Mouse (Mus musculus): ENCODE data around the gene Noxo1. TPM values are rescaled to one million over a fixed set of nuclear protein-coding genes. Genes with fewer than 3 reads are reported as not detected.
A peak's percentile ranks its signal among the peaks of the same experiment; 100 is the strongest.

Noxo1 gene
- 0.34 TPM for polyA plus RNA-seq (2012; fragmentation: generic; extraction: Trizol)
- long read RNA-seq, experiment 1, partial matches to known transcripts = 0 of 1 reads
- long read RNA-seq, experiment 1, other reads (novel, unspliced or antisense) = 0 of 1 reads
- long read RNA-seq, experiment 2, partial matches to known transcripts = 0 of 3 reads
- long read RNA-seq, experiment 2, other reads (novel, unspliced or antisense) = 1 of 3 reads

DNA sequence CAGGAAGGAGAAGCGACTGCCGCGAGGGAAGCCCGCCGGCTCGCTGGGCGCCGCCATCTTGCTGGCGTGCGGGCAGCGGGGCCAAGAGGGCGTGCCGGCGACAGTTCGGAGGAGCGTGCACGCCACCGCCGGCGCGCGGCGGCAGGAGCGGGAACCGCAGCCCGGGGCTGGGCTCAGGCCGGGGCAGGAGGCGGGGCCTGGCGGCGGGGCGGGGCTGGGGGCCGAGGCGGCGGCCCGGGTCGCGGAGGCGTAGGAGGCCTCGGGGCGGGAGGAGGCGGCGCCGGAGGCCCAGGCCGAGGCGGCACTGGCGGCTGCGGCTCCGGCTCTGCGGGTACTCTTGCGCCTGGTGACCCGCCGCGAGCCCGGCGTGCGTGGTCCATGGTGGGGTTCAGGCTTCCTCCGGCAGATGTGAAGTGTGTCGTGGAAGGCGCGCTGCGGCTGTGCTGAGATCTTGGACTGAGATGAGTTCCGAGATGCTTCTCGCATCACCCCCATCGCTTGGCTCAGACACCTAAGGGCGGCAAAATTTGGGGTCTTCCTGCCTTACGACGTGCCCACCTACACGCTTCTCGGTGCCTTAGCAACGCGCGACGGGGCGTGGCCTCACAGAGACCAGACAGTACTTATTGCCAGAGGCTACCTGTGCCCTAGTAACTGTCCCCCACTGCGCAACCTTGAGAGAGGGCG, at the start of gene Noxo1, which contains the start of gene Gfer:
TSS of gene Noxo1 (plus strand) at position 224 of the 687 bp plus-strand sequence.
TSS of gene Gfer (minus strand) at position 146 of the 687 bp plus-strand sequence.
- no peaks in the 10 kb centered on the region for H3K27me3 ChIP-seq (ENCODE audit: control insufficient read depth, insufficient read depth, insufficient read length)
- H3K79me3 ChIP-seq (ENCODE audit: low read depth) = peaks cover 1% of the 10 kb centered on the region
- peak within 1 kb of the TSS; percentile 87 for H3K4me3 ChIP-seq (ENCODE audit: insufficient read depth, poor library complexity, severe bottlenecking)
- TF ChIP-seq CTCF (IDR thresholded peaks at IDR 0.05; ENCODE audit: control insufficient read depth, insufficient read depth, insufficient read length) (peak; percentile 20), MYOG (IDR thresholded peaks at IDR 0.05; ENCODE audit: control insufficient read depth, extremely low read depth, insufficient read length) (no peak), MAX (IDR thresholded peaks at IDR 0.05) (peak; percentile 24)
- peaks cover 18% of the 10 kb centered on the region for H3K36me3 ChIP-seq (ENCODE audit: control insufficient read depth, insufficient read depth)
- H3K79me2 ChIP-seq (ENCODE audit: control insufficient read depth, insufficient read depth) = peaks cover 16% of the 10 kb centered on the region
- peak within 1 kb of the TSS; percentile 90 for H3ac ChIP-seq (ENCODE audit: control insufficient read depth, insufficient read length, low read depth)

DNA sequence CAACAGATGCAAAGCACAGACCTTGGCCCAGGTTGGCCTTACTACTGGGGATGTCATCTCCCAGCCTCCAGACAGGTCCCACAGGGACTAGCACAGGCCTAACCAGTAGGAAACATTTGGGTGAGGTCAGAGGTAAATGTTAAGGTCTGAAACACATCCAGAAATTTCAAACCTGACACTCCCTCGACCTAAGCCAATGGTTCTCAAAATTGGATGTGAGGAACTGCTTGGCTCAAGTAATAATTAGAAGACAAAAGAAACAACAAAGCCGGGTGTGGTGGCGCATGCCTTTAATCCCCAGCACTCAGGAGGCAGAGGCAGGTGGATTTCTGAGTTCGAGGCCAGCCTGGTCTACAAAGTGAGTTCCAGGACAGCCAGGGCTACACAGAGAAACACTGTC, 49.7 kb upstream of the Noxo1 start:
- Histone ChIP-seq H3K36me3 (ENCODE audit: control insufficient read depth, insufficient read depth) (no peaks in the 10 kb centered on the region), H3K79me2 (ENCODE audit: control insufficient read depth, insufficient read depth) (no peaks in the 10 kb centered on the region), H3K27me3 (ENCODE audit: control insufficient read depth, insufficient read depth, insufficient read length) (peaks cover 4% of the 10 kb centered on the region), H3ac (ENCODE audit: control insufficient read depth, insufficient read length, low read depth) (no peak overlapping the region), H3K79me3 (ENCODE audit: low read depth) (no peaks in the 10 kb centered on the region), H3K4me3 (ENCODE audit: insufficient read depth, poor library complexity, severe bottlenecking) (no peak overlapping the region)
- TF ChIP-seq FOSL1 (IDR thresholded peaks at IDR 0.05; ENCODE audit: insufficient read depth, low read length, poor library complexity, severe bottlenecking) (no peak), MAX (IDR thresholded peaks at IDR 0.05) (no peak), USF1 (IDR thresholded peaks at IDR 0.05; ENCODE audit: low read depth) (no peak), CTCF (IDR thresholded peaks at IDR 0.05; ENCODE audit: control insufficient read depth, insufficient read depth, insufficient read length) (no peak), MYOG (IDR thresholded peaks at IDR 0.05; ENCODE audit: control insufficient read depth, extremely low read depth, insufficient read length) (no peak), MYOD1 (IDR thresholded peaks at IDR 0.05; ENCODE audit: control insufficient read depth, insufficient read length, low read depth) (no peak), CEBPB (IDR thresholded peaks at IDR 0.05; ENCODE audit: low read depth) (no peak)

DNA sequence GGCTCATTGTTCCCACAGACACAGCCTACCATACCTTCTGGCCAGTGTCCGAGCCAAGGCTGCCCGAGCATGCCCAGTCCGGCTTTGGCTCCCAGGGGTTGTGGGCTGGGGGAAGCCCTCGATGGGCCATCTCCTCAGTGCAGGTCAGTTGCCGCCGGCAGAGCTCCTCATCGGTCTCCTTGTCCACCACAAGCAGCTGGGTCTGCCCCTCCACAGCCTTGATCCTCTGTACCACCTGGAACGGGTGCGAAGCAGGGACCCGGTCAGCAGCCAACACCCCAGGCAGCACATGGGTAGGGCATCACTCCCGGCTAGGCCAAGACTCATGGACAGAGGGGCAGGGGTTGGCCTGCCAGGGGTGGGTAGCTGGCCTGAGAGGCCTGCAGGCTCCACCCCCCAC, 48.5 kb upstream of the Noxo1 start:
- H3K79me3 ChIP-seq (ENCODE audit: low read depth) = no peaks in the 10 kb centered on the region
- no peaks in the 10 kb centered on the region for H3K36me3 ChIP-seq (ENCODE audit: control insufficient read depth, insufficient read depth)
- peaks cover 4% of the 10 kb centered on the region for H3K27me3 ChIP-seq (ENCODE audit: control insufficient read depth, insufficient read depth, insufficient read length)
- H3ac ChIP-seq (ENCODE audit: control insufficient read depth, insufficient read length, low read depth) = no peak overlapping the region
- TF ChIP-seq USF1 (IDR thresholded peaks at IDR 0.05; ENCODE audit: low read depth) (no peak), MYOG (IDR thresholded peaks at IDR 0.05; ENCODE audit: control insufficient read depth, extremely low read depth, insufficient read length) (no peak), CEBPB (IDR thresholded peaks at IDR 0.05; ENCODE audit: low read depth) (no peak), MYOD1 (IDR thresholded peaks at IDR 0.05; ENCODE audit: control insufficient read depth, insufficient read length, low read depth) (no peak), FOSL1 (IDR thresholded peaks at IDR 0.05; ENCODE audit: insufficient read depth, low read length, poor library complexity, severe bottlenecking) (no peak), MAX (IDR thresholded peaks at IDR 0.05) (no peak), CTCF (IDR thresholded peaks at IDR 0.05; ENCODE audit: control insufficient read depth, insufficient read depth, insufficient read length) (no peak)
- H3K4me3 ChIP-seq (ENCODE audit: insufficient read depth, poor library complexity, severe bottlenecking) = no peak overlapping the region
- no peaks in the 10 kb centered on the region for H3K79me2 ChIP-seq (ENCODE audit: control insufficient read depth, insufficient read depth)

DNA sequence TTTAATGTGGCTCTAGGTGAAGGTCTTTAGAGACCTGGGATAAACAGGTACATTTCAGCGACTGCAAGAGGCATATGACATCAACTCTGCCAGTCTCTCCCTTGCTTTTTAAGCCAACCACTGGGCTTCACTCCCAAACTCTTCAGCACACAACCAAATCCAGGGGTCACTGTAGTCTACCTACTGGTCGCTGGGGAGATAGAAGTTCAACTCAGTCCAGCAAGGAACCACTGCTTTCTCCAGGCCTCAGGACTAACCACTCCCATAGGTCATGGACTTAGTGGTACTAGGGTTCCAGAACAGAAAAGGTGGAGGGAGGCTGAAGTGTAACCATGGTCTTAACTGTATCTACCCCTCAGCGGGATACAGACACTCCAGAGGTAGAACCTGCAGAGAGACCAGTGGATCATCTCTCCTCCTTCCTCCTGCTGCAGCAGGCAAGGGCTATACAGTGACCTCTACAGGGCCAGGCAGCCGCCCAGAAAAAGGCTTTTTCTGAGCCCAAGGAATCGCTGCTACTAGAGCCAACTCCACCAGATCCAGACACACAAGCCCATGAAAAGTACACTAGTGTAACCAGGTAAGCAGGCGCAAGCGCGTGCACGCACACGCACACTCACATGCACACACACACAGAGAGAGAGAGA, 47.2 kb upstream of the Noxo1 start:
- H3K27me3 ChIP-seq (ENCODE audit: control insufficient read depth, insufficient read depth, insufficient read length) = peaks cover 4% of the 10 kb centered on the region
- H3ac ChIP-seq (ENCODE audit: control insufficient read depth, insufficient read length, low read depth) = no peak overlapping the region
- no peaks in the 10 kb centered on the region for H3K36me3 ChIP-seq (ENCODE audit: control insufficient read depth, insufficient read depth)
- H3K79me2 ChIP-seq (ENCODE audit: control insufficient read depth, insufficient read depth) = no peaks in the 10 kb centered on the region
- TF ChIP-seq CEBPB (IDR thresholded peaks at IDR 0.05; ENCODE audit: low read depth) (no peak), FOSL1 (IDR thresholded peaks at IDR 0.05; ENCODE audit: insufficient read depth, low read length, poor library complexity, severe bottlenecking) (no peak), USF1 (IDR thresholded peaks at IDR 0.05; ENCODE audit: low read depth) (no peak), MYOG (IDR thresholded peaks at IDR 0.05; ENCODE audit: control insufficient read depth, extremely low read depth, insufficient read length) (no peak), CTCF (IDR thresholded peaks at IDR 0.05; ENCODE audit: control insufficient read depth, insufficient read depth, insufficient read length) (no peak), MYOD1 (IDR thresholded peaks at IDR 0.05; ENCODE audit: control insufficient read depth, insufficient read length, low read depth) (no peak), MAX (IDR thresholded peaks at IDR 0.05) (no peak)
- no peaks in the 10 kb centered on the region for H3K79me3 ChIP-seq (ENCODE audit: low read depth)
- no peak overlapping the region for H3K4me3 ChIP-seq (ENCODE audit: insufficient read depth, poor library complexity, severe bottlenecking)

DNA sequence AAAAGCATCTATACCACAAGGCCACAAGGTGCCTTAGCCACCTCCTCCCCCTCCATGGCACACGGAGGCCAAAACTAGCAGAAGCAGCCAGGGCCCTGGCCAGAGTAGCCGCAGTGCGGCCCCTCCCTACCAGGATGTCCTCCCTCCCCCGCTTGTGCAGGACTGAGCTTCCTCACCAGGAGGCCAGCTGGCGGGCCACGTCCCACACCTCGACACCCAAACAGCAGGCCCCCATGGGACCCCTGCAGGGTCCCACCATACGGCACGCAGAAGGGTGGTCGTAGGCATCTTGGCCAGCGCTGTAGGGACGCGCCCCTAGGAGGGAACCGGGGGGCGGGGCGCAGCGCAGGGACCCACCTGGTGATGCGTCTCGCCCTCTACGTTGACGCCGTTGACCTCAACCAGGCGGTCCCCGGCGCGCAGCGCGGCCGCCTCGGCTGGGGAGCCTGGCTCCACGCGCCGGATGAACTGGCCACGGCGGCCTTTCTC, 46.4 kb upstream of the Noxo1 start:
- Histone ChIP-seq H3K79me2 (ENCODE audit: control insufficient read depth, insufficient read depth) (no peaks in the 10 kb centered on the region), H3K4me3 (ENCODE audit: insufficient read depth, poor library complexity, severe bottlenecking) (peak overlapping the region; percentile 23), H3ac (ENCODE audit: control insufficient read depth, insufficient read length, low read depth) (peak overlapping the region; percentile 73), H3K36me3 (ENCODE audit: control insufficient read depth, insufficient read depth) (no peaks in the 10 kb centered on the region), H3K79me3 (ENCODE audit: low read depth) (no peaks in the 10 kb centered on the region), H3K27me3 (ENCODE audit: control insufficient read depth, insufficient read depth, insufficient read length) (peaks cover 4% of the 10 kb centered on the region)
- TF ChIP-seq CTCF (IDR thresholded peaks at IDR 0.05; ENCODE audit: control insufficient read depth, insufficient read depth, insufficient read length) (no peak), CEBPB (IDR thresholded peaks at IDR 0.05; ENCODE audit: low read depth) (no peak), MAX (IDR thresholded peaks at IDR 0.05) (no peak), FOSL1 (IDR thresholded peaks at IDR 0.05; ENCODE audit: insufficient read depth, low read length, poor library complexity, severe bottlenecking) (no peak), MYOD1 (IDR thresholded peaks at IDR 0.05; ENCODE audit: control insufficient read depth, insufficient read length, low read depth) (no peak), USF1 (IDR thresholded peaks at IDR 0.05; ENCODE audit: low read depth) (no peak), MYOG (IDR thresholded peaks at IDR 0.05; ENCODE audit: control insufficient read depth, extremely low read depth, insufficient read length) (no peak)

All from C2C12 (cell line).